Mouse (Mus musculus) hindbrain, embryonic 15.5 days (tissue): ENCODE measurements around the gene Hs3st5. TPM values are rescaled to one million over a fixed set of nuclear protein-coding genes. Genes with fewer than 3 reads are reported as not detected.

Experiments used
- ATAC-seq: fragments of 200-750 bp; cut with Nextera tagmentation; 2 replicates; pipeline ENCODE4 v1.8.0; 2017; ENCODE audit warnings: low read depth, moderate number of reproducible peaks, moderate TSS enrichment; ENCODE audit not compliant: low FRiP score
- H3K27ac ChIP-seq: fragments of 300-500 bp; sonication (generic); replicated peaks from 2 replicates; pipeline ENCODE4 v1.5.1; 2015; ENCODE audit warnings: mild to moderate bottlenecking, inconsistent platforms
- H3K27me3 ChIP-seq: fragments of 300-500 bp; sonication (generic); 2 replicates; pipeline ENCODE4 v1.6.1; 2015; ENCODE audit warnings: control low read depth, inconsistent platforms
- H3K36me3 ChIP-seq: fragments of 300-500 bp; sonication (generic); 2 replicates; pipeline ENCODE4 v1.6.1; 2015; ENCODE audit warnings: control low read depth, inconsistent platforms
- H3K4me1 ChIP-seq: fragments of 300-500 bp; sonication (generic); replicated peaks from 2 replicates; pipeline ENCODE4 v1.6.1; 2015; ENCODE audit warnings: control low read depth, inconsistent platforms
- H3K4me2 ChIP-seq: fragments of 300-500 bp; sonication (generic); 2 replicates; pipeline ENCODE4 v1.6.1; 2015; ENCODE audit warnings: moderate library complexity, mild to moderate bottlenecking, inconsistent platforms
- H3K4me3 ChIP-seq: fragments of 300-500 bp; sonication (generic); 2 replicates; pipeline ENCODE4 v1.5.1; 2015; ENCODE audit warnings: mild to moderate bottlenecking, inconsistent platforms
- H3K9ac ChIP-seq: fragments of 300-500 bp; sonication (generic); 2 replicates; pipeline ENCODE4 v1.6.1; 2015; ENCODE audit warnings: inconsistent platforms
- H3K9me3 ChIP-seq: fragments of 300-500 bp; sonication (generic); 2 replicates; pipeline ENCODE4 v1.6.1; 2016; ENCODE audit warnings: control low read depth, inconsistent platforms
- WGBS: fragments of 180-500 bp; shearing (Covaris S2); methylation state at CpG from one replicate; pipeline ENCODE4 v1.1.7; 2015; 5-methylcytosine and 5-hydroxymethylcytosine counted together
- polyA plus RNA-seq: library from polyadenylated mRNA; unstranded; fragments of >200 nt; fragmentation: Nextera tagmentation; extraction: Ambion mirVana; gene quantifications from 2 replicates; pipeline ENCODE4 v1.2.1, GENCODE M21; 2015

Gene Hs3st5
- polyA plus RNA-seq, 1 experiment from 2014 or later = 31.7 TPM

GRCm38 (mm10) chr10:36750021-36750420 lies 243.4 kb downstream of the Hs3st5 start:
- no peak for ATAC-seq
- no peak overlapping the region for H3K4me2 ChIP-seq
- no peaks in the 10 kb centered on the region for H3K4me1 ChIP-seq
- H3K27me3 ChIP-seq = no peaks in the 10 kb centered on the region
- WGBS = 58% methylated on average over 1 of the region's 1 CpGs
- H3K27ac ChIP-seq = no peak overlapping the region
- no peaks in the 10 kb centered on the region for H3K36me3 ChIP-seq
- H3K9me3 ChIP-seq = no peaks in the 10 kb centered on the region
- H3K9ac ChIP-seq = no peak overlapping the region
- no peak overlapping the region for H3K4me3 ChIP-seq

GRCm38 (mm10) chr10:36754471-36754870 lies 247.9 kb downstream of the Hs3st5 start:
- Histone ChIP-seq H3K36me3 (no peaks in the 10 kb centered on the region), H3K4me3 (no peak overlapping the region), H3K9me3 (no peaks in the 10 kb centered on the region), H3K27ac (no peak overlapping the region), H3K4me1 (no peaks in the 10 kb centered on the region), H3K9ac (no peak overlapping the region), H3K27me3 (no peaks in the 10 kb centered on the region), H3K4me2 (no peak overlapping the region)
- 49% methylated on average over 1 of the region's 1 CpGs for WGBS
- no peak for ATAC-seq

- Histone ChIP-seq H3K36me3 (no peaks in the 10 kb centered on the region), H3K4me1 (no peaks in the 10 kb centered on the region), H3K9ac (no peak overlapping the region), H3K9me3 (no peaks in the 10 kb centered on the region), H3K27ac (no peak overlapping the region), H3K4me3 (no peak overlapping the region), H3K27me3 (no peaks in the 10 kb centered on the region), H3K4me2 (no peak overlapping the region)
- ATAC-seq = no peak
Observed at GRCm38 (mm10) chr10:36773595-36773994, 267.0 kb downstream of the Hs3st5 start.

- H3K4me3 ChIP-seq = no peak overlapping the region
- H3K36me3 ChIP-seq = no peaks in the 10 kb centered on the region
- no peak overlapping the region for H3K4me2 ChIP-seq
- 89% methylated on average over 6 of the region's 6 CpGs for WGBS
- no peak overlapping the region for H3K27ac ChIP-seq
- H3K27me3 ChIP-seq = no peaks in the 10 kb centered on the region
- ATAC-seq = peak; percentile 48; the same call in 1 of the 2 replicates
- H3K9ac ChIP-seq = no peak overlapping the region
- no peaks in the 10 kb centered on the region for H3K9me3 ChIP-seq
- H3K4me1 ChIP-seq = no peaks in the 10 kb centered on the region
Observed at GRCm38 (mm10) chr10:36774898-36775297, 268.3 kb downstream of the Hs3st5 start.

- 73% methylated on average over 1 of the region's 1 CpGs for WGBS
- no peaks in the 10 kb centered on the region for H3K36me3 ChIP-seq
- H3K4me2 ChIP-seq = no peak overlapping the region
- H3K27me3 ChIP-seq = no peaks in the 10 kb centered on the region
- no peak for ATAC-seq
- H3K4me1 ChIP-seq = no peaks in the 10 kb centered on the region
- H3K9me3 ChIP-seq = no peaks in the 10 kb centered on the region
- H3K4me3 ChIP-seq = no peak overlapping the region
- no peak overlapping the region for H3K27ac ChIP-seq
- H3K9ac ChIP-seq = no peak overlapping the region
Observed at GRCm38 (mm10) chr10:36781641-36782040, 275.0 kb downstream of the Hs3st5 start.

- Histone ChIP-seq H3K9ac (no peak overlapping the region), H3K4me2 (no peak overlapping the region), H3K27me3 (no peaks in the 10 kb centered on the region), H3K4me3 (no peak overlapping the region), H3K27ac (no peak overlapping the region), H3K4me1 (no peaks in the 10 kb centered on the region), H3K36me3 (no peaks in the 10 kb centered on the region), H3K9me3 (no peaks in the 10 kb centered on the region)
- no peak for ATAC-seq
- WGBS = 79% methylated on average over 7 of the region's 7 CpGs
Observed at GRCm38 (mm10) chr10:36786970-36787369, 280.4 kb downstream of the Hs3st5 start.

- Histone ChIP-seq H3K9me3 (no peaks in the 10 kb centered on the region), H3K4me2 (no peak overlapping the region), H3K36me3 (no peaks in the 10 kb centered on the region), H3K9ac (no peak overlapping the region), H3K27ac (no peak overlapping the region), H3K27me3 (no peaks in the 10 kb centered on the region), H3K4me3 (no peak overlapping the region), H3K4me1 (no peaks in the 10 kb centered on the region)
- peak; percentile 42; the same call in 1 of the 2 replicates for ATAC-seq
- 45% methylated on average over 2 of the region's 2 CpGs for WGBS
Observed at GRCm38 (mm10) chr10:36791771-36792170, 285.2 kb downstream of the Hs3st5 start.

- Histone ChIP-seq H3K4me1 (no peaks in the 10 kb centered on the region), H3K9me3 (no peaks in the 10 kb centered on the region), H3K9ac (no peak overlapping the region), H3K4me2 (no peak overlapping the region), H3K4me3 (no peak overlapping the region), H3K27me3 (no peaks in the 10 kb centered on the region), H3K36me3 (no peaks in the 10 kb centered on the region), H3K27ac (no peak overlapping the region)
- no peak for ATAC-seq
Observed at GRCm38 (mm10) chr10:36795311-36795710, 288.7 kb downstream of the Hs3st5 start.

GRCm38 (mm10) chr10:36800925-36801482 lies 294.4 kb downstream of the Hs3st5 start:
- no peaks in the 10 kb centered on the region for H3K4me1 ChIP-seq
- no peaks in the 10 kb centered on the region for H3K36me3 ChIP-seq
- no peak overlapping the region for H3K4me2 ChIP-seq
- peak; percentile 59; the same call in 1 of the 2 replicates for ATAC-seq
- no peaks in the 10 kb centered on the region for H3K9me3 ChIP-seq
- 14% methylated on average over 2 of the region's 2 CpGs for WGBS
- no peak overlapping the region for H3K27ac ChIP-seq
- H3K4me3 ChIP-seq = no peak overlapping the region
- no peak overlapping the region for H3K9ac ChIP-seq
- H3K27me3 ChIP-seq = no peaks in the 10 kb centered on the region

- H3K27me3 ChIP-seq = no peaks in the 10 kb centered on the region
- no peaks in the 10 kb centered on the region for H3K4me1 ChIP-seq
- H3K9ac ChIP-seq = no peak overlapping the region
- H3K4me2 ChIP-seq = no peak overlapping the region
- H3K27ac ChIP-seq = no peak overlapping the region
- H3K36me3 ChIP-seq = no peaks in the 10 kb centered on the region
- no peak overlapping the region for H3K4me3 ChIP-seq
- 11% methylated on average over 2 of the region's 2 CpGs for WGBS
- ATAC-seq = 0 out of 2 replicates have a peak, but pooled peaks have one; percentile 15
- H3K9me3 ChIP-seq = no peaks in the 10 kb centered on the region
Observed at GRCm38 (mm10) chr10:36803705-36804104, 297.1 kb downstream of the Hs3st5 start.

GRCm38 (mm10) chr10:36805265-36805664 lies 298.7 kb downstream of the Hs3st5 start:
- no peaks in the 10 kb centered on the region for H3K4me1 ChIP-seq
- no peak overlapping the region for H3K4me3 ChIP-seq
- no peak overlapping the region for H3K27ac ChIP-seq
- no peaks in the 10 kb centered on the region for H3K9me3 ChIP-seq
- 45% methylated on average over 4 of the region's 4 CpGs for WGBS
- H3K27me3 ChIP-seq = no peaks in the 10 kb centered on the region
- no peaks in the 10 kb centered on the region for H3K36me3 ChIP-seq
- no peak overlapping the region for H3K4me2 ChIP-seq
- no peak for ATAC-seq
- no peak overlapping the region for H3K9ac ChIP-seq

- Histone ChIP-seq H3K27me3 (no peaks in the 10 kb centered on the region), H3K4me3 (no peak overlapping the region), H3K27ac (no peak overlapping the region), H3K9ac (no peak overlapping the region), H3K4me2 (no peak overlapping the region), H3K9me3 (no peaks in the 10 kb centered on the region), H3K4me1 (no peaks in the 10 kb centered on the region), H3K36me3 (no peaks in the 10 kb centered on the region)
- no peak for ATAC-seq
- WGBS = 55% methylated on average over 5 of the region's 5 CpGs
Observed at GRCm38 (mm10) chr10:36805788-36806187, 299.2 kb downstream of the Hs3st5 start.

- H3K27me3 ChIP-seq = no peaks in the 10 kb centered on the region
- H3K4me3 ChIP-seq = no peak overlapping the region
- no peak overlapping the region for H3K9ac ChIP-seq
- no peaks in the 10 kb centered on the region for H3K9me3 ChIP-seq
- no peaks in the 10 kb centered on the region for H3K4me1 ChIP-seq
- 52% methylated on average over 5 of the region's 5 CpGs for WGBS
- no peaks in the 10 kb centered on the region for H3K36me3 ChIP-seq
- no peak overlapping the region for H3K27ac ChIP-seq
- H3K4me2 ChIP-seq = no peak overlapping the region
- ATAC-seq = no peak
Observed at GRCm38 (mm10) chr10:36807007-36807406, 300.4 kb downstream of the Hs3st5 start.
